Mouse (Mus musculus): ENCODE results near the gene Ddx59.

DNA sequence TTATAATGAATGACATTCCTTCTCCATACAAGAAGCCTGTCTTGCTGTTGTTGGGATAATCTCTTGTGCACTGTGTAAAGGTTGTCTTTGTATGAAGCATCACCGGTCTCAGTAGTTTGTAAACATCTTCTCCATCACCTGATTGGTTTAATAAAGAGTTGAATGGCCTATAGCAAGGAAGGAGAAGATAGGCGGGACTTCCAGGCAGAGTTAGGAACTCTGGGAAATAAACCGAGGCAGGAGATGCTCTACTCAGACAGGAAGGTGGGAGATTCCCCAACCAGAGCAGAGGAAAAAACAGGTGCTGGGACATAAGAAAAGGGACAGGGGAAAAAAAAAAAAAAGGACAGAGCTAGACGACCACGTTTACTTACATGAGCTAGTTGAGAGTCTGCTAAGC is 20.0 kb upstream of the Ddx59 start:
- no peak for TF ChIP-seq POLR2A (IDR thresholded peaks at IDR 0.05; ENCODE audit: borderline replicate concordance, extremely low read depth, low read depth, low read length)
- no peak for TF ChIP-seq CTCF (IDR thresholded peaks at IDR 0.05; ENCODE audit: insufficient read depth, low read length)

Measured in lung, adult 2 months (tissue).